Mouse (Mus musculus) gastrocnemius, postnatal 14 days (tissue): ENCODE data around the gene Lmbrd1. TPM values are rescaled to one million over a fixed set of nuclear protein-coding genes. Genes with fewer than 3 reads are reported as not detected.

ENCODE experiments used
- total RNA-seq, 2 experiments: library from RNA; stranded (reverse); gene quantifications; 2 replicates each; pipeline ENCODE4 v1.2.3; 2021

The Lmbrd1 gene
- total RNA-seq, 2 experiments from 2014 or later = 30.5 to 31.1 TPM

Other genes with a start within 250 kb of the Lmbrd1 start
- 1 to 10 TPM; 3.6 TPM for gene Col19a1, start 91.2 kb upstream of the Lmbrd1 start, total RNA-seq